Mouse (Mus musculus): ENCODE data around the gene Xrcc1. TPM values are rescaled to one million over a fixed set of nuclear protein-coding genes. Genes with fewer than 3 reads are reported as not detected.

The Xrcc1 gene
- polyA plus RNA-seq, 1 experiment from 2014 or later, result 55.0 TPM

GRCm38 (mm10) chr7:24621193-24621592 is 75.1 kb downstream of the Xrcc1 start:
- H3K9me3 ChIP-seq (ENCODE audit: control insufficient read depth, low read length), result no peaks in the 10 kb centered on the region
- H3K4me2 ChIP-seq (ENCODE audit: low read length), result no peak overlapping the region
- H3K27ac ChIP-seq (replicated peaks; ENCODE audit: low read depth, low read length), result no peak overlapping the region
- DNase-seq (no peak), ATAC-seq (ENCODE audit: low FRiP score, low TSS enrichment) (no peak)
- no peaks in the 10 kb centered on the region for H3K4me1 ChIP-seq (ENCODE audit: control insufficient read depth, insufficient read depth, low read length)
- H3K9ac ChIP-seq (replicated peaks; ENCODE audit: low read length), result no peak overlapping the region
- no peaks in the 10 kb centered on the region for H3K27me3 ChIP-seq (ENCODE audit: control insufficient read depth, insufficient read depth, low read length)
- no peaks in the 10 kb centered on the region for H3K36me3 ChIP-seq (ENCODE audit: control insufficient read depth, insufficient read depth, low read length)
- no peak overlapping the region for H3K4me3 ChIP-seq (replicated peaks; ENCODE audit: low read depth, low read length)
- WGBS, result 78% methylated on average over 3 of the region's 3 CpGs

- Histone ChIP-seq H3K9ac (replicated peaks; ENCODE audit: low read length) (no peak overlapping the region), H3K4me2 (ENCODE audit: low read length) (no peak overlapping the region), H3K27ac (replicated peaks; ENCODE audit: low read depth, low read length) (no peak overlapping the region), H3K36me3 (ENCODE audit: control insufficient read depth, insufficient read depth, low read length) (no peaks in the 10 kb centered on the region), H3K9me3 (ENCODE audit: control insufficient read depth, low read length) (no peaks in the 10 kb centered on the region), H3K4me1 (ENCODE audit: control insufficient read depth, insufficient read depth, low read length) (no peaks in the 10 kb centered on the region), H3K27me3 (ENCODE audit: control insufficient read depth, insufficient read depth, low read length) (no peaks in the 10 kb centered on the region), H3K4me3 (replicated peaks; ENCODE audit: low read depth, low read length) (no peak overlapping the region)
- ATAC-seq (ENCODE audit: low FRiP score, low TSS enrichment) (no peak), DNase-seq (no peak)
- 84% methylated on average over 6 of the region's 6 CpGs for WGBS
Measured at GRCm38 (mm10) chr7:24622967-24623366, 76.9 kb downstream of the Xrcc1 start.

Other genes starting within 250 kb of the Xrcc1 start
- 34.2 and 34.3 TPM in 2 replicates for gene Zfp61, start 245.1 kb upstream of the Xrcc1 start, polyA plus RNA-seq (2014; fragmentation: Nextera tagmentation; extraction: Ambion mirVana)
- 18.9 and 19.2 TPM in 2 replicates for gene Zfp94, start 229.6 kb upstream of the Xrcc1 start, polyA plus RNA-seq (2014; fragmentation: Nextera tagmentation; extraction: Ambion mirVana)
- not detected in 2 replicates for gene Tescl, start 212.4 kb upstream of the Xrcc1 start, polyA plus RNA-seq (2014; fragmentation: Nextera tagmentation; extraction: Ambion mirVana)
- not detected in 2 replicates for gene Lypd5, start 197.1 kb upstream of the Xrcc1 start, polyA plus RNA-seq (2014; fragmentation: Nextera tagmentation; extraction: Ambion mirVana)
- gene Kcnn4, start 176.0 kb upstream of the Xrcc1 start, polyA plus RNA-seq (2014; fragmentation: Nextera tagmentation; extraction: Ambion mirVana), result 0.43 and 0.45 TPM in 2 replicates
- 32.9 and 33.3 TPM in 2 replicates for gene Smg9, start 146.7 kb upstream of the Xrcc1 start, polyA plus RNA-seq (2014; fragmentation: Nextera tagmentation; extraction: Ambion mirVana)
- not detected in 2 replicates for gene Irgc1, start 94.0 kb upstream of the Xrcc1 start, polyA plus RNA-seq (2014; fragmentation: Nextera tagmentation; extraction: Ambion mirVana)
- gene Plaur, start 83.8 kb upstream of the Xrcc1 start, polyA plus RNA-seq (2014; fragmentation: Nextera tagmentation; extraction: Ambion mirVana), result 1.1 and 2.6 TPM in 2 replicates
- gene Cadm4, start 64.3 kb upstream of the Xrcc1 start, polyA plus RNA-seq (2014; fragmentation: Nextera tagmentation; extraction: Ambion mirVana), result 26.2 and 63.4 TPM in 2 replicates
- gene Zfp428, start 39.3 kb upstream of the Xrcc1 start, polyA plus RNA-seq (2014; fragmentation: Nextera tagmentation; extraction: Ambion mirVana), result 216 and 303 TPM in 2 replicates
- 0.93 and 1.8 TPM in 2 replicates for gene AC161166.1, start 33.8 kb upstream of the Xrcc1 start, polyA plus RNA-seq (2014; fragmentation: Nextera tagmentation; extraction: Ambion mirVana)
- gene Irgq, start 15.6 kb upstream of the Xrcc1 start, polyA plus RNA-seq (2014; fragmentation: Nextera tagmentation; extraction: Ambion mirVana), result 24.6 and 30.3 TPM in 2 replicates
- gene Pinlyp, start 171 bp upstream of the Xrcc1 start, polyA plus RNA-seq (2014; fragmentation: Nextera tagmentation; extraction: Ambion mirVana), result not detected in 2 replicates
- 18.5 and 24.2 TPM in 2 replicates for gene Ethe1, start 41.3 kb downstream of the Xrcc1 start, polyA plus RNA-seq (2014; fragmentation: Nextera tagmentation; extraction: Ambion mirVana)
- gene Zfp575, start 41.4 kb downstream of the Xrcc1 start, polyA plus RNA-seq (2014; fragmentation: Nextera tagmentation; extraction: Ambion mirVana), result 9.2 and 12.1 TPM in 2 replicates
- not detected in 2 replicates for gene Phldb3, start 64.5 kb downstream of the Xrcc1 start, polyA plus RNA-seq (2014; fragmentation: Nextera tagmentation; extraction: Ambion mirVana)
- gene Lypd3, start 90.3 kb downstream of the Xrcc1 start, polyA plus RNA-seq (2014; fragmentation: Nextera tagmentation; extraction: Ambion mirVana), result 0.13 and 0.26 TPM in 2 replicates
- gene Tex101, start 130.4 kb downstream of the Xrcc1 start, polyA plus RNA-seq (2014; fragmentation: Nextera tagmentation; extraction: Ambion mirVana), result not detected in 2 replicates
- not detected in 2 replicates for gene BC049730, start 163.0 kb downstream of the Xrcc1 start, polyA plus RNA-seq (2014; fragmentation: Nextera tagmentation; extraction: Ambion mirVana)
- not detected in 2 replicates for gene Gm4763, start 180.6 kb downstream of the Xrcc1 start, polyA plus RNA-seq (2014; fragmentation: Nextera tagmentation; extraction: Ambion mirVana)
- gene Cd177, start 214.0 kb downstream of the Xrcc1 start, polyA plus RNA-seq (2014; fragmentation: Nextera tagmentation; extraction: Ambion mirVana), result 0.24 and 1.2 TPM in 2 replicates
- not detected in 2 replicates for gene Ceacam10, start 230.9 kb downstream of the Xrcc1 start, polyA plus RNA-seq (2014; fragmentation: Nextera tagmentation; extraction: Ambion mirVana)